Mouse (Mus musculus) olfactory bulb, adult 2 months (tissue): ENCODE data around the gene Sprr2b. TPM values are rescaled to one million over a fixed set of nuclear protein-coding genes. Genes with fewer than 3 reads are reported as not detected.
"Not testable (repeated sequence)": the region's sequence is repeated elsewhere in the genome, so short reads cannot be mapped to it uniquely, and the experiment has no call there.

Source experiments
- H3K27ac ChIP-seq: fragments of 200-500 bp; 2 replicates; pipeline ENCODE4 v1.5.1; 2012; ENCODE audit warnings: low read depth, low read length; ENCODE audit not compliant: insufficient read depth
- H3K4me1 ChIP-seq: fragments of 200-500 bp; 2 replicates; pipeline ENCODE4 v1.6.1; 2012; ENCODE audit warnings: low read length; ENCODE audit not compliant: control insufficient read depth, insufficient read depth
- H3K4me3 ChIP-seq: fragments of 200-500 bp; 2 replicates; pipeline ENCODE4 v1.5.1; 2012; ENCODE audit warnings: mild to moderate bottlenecking, low read depth, low read length, moderate library complexity; ENCODE audit not compliant: insufficient read depth
- CTCF ChIP-seq: fragments of 200-500 bp; IDR thresholded peaks from 2 replicates; pipeline ENCODE4 v1.5.1; 2012; ENCODE audit warnings: low read depth, mild to moderate bottlenecking, low read length, moderate library complexity; ENCODE audit not compliant: insufficient read depth
- POLR2A ChIP-seq: fragments of 200-500 bp; IDR thresholded peaks from 2 replicates; pipeline ENCODE4 v1.6.1; 2012; ENCODE audit warnings: mild to moderate bottlenecking, low read depth, low read length, moderate library complexity; ENCODE audit not compliant: insufficient read depth
- WGBS: fragments of 180-500 bp; shearing (Covaris S2); methylation state at CpG from one replicate; pipeline ENCODE4 v1.1.7; 2018; 5-methylcytosine and 5-hydroxymethylcytosine counted together
- polyA plus RNA-seq: library from polyadenylated mRNA; stranded (reverse); fragments of >200 nt; gene quantifications from 2 replicates; pipeline ENCODE4 v1.2.4, GENCODE M21; 2012; ENCODE audit warnings: low replicate concordance; ENCODE audit not compliant: missing spikeins, insufficient read depth, insufficient read length

The Sprr2b gene
- polyA plus RNA-seq: not detected in 2 replicates

DNA sequence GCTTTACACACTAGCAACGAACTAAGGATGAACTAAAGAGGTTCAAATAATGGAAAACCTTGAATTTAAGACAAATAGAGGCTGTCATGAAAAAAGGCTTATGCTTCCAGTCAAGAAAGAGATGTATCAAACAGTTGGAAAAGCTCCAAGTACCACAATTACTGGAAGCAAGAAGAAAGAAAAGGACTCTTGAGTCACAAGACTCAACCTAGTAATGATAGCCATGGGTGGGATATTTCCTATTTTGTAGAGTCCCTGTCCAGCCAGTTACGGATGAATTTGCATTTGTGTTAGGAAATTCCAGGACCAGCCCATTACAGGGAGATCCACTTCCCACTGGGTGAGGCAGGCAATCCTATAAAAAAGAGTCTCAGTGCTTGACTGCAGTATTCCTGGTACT lies at the start of gene Sprr2b:
TSS of gene Sprr2b (plus strand) at position 301 of the 400 bp plus-strand sequence.
- no peak for TF ChIP-seq POLR2A
- TF ChIP-seq CTCF: no peak
- WGBS: 47% methylated on average over 2 of the region's 2 CpGs

DNA sequence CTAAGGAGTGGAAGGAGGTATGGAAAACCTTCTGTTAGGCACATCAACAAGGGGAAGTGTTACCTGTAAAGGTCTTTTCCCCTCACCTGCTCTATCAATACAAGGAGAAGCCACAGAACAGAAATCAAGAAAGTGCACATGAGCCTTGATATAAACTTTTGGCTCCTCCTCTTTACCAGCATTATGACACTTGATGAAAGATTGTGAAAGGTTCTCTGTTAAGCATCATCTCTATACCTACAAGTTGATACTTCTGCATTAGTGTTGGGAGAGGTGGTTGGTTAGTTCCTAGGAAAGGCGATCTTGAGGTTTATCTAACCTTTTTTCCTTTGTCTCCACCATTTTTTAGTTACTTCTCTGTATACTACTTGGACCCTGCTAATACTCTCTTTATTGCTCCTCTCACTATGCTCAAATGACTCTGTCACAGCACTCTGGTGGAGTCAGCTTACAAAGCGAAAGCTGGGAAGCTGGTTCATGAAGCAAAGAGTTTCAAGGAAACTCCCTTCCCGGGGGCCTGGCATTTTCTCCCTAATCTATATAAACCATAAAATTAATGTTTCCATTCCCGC lies 44.9 kb upstream of the Sprr2b start:
- not testable (repeated sequence) for H3K27ac ChIP-seq, H3K4me3 ChIP-seq, H3K4me1 ChIP-seq
- no CpG with 5 or more reads among the region's 4 CpGs for WGBS

More for the DNA sequence above, at the start of gene Sprr2b:
- H3K4me1 ChIP-seq: no peaks in the 10 kb centered on the region
- H3K27ac ChIP-seq: no peak within 1 kb of the TSS
- no peak within 1 kb of the TSS for H3K4me3 ChIP-seq

DNA sequence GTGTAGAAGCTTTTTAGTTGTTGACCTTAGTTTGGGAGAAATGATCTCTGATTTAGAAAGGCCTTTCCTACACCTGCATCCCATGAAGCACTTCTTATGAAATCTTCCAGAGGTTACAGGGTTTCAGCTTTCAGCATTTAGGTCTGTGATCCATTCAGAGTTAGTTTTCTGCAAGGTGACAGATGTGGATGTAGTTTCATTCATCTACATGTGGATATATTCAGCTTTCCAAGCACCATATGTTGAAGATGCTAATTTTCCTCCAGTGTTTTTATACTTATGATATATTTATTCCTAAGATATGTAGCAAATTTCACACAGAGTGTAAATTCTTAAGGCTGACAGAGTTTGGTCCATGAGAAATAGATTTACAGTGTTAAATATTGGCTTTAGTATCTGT lies 42.9 kb upstream of the Sprr2b start:
- not testable (repeated sequence) for H3K4me3 ChIP-seq, H3K27ac ChIP-seq, H3K4me1 ChIP-seq

DNA sequence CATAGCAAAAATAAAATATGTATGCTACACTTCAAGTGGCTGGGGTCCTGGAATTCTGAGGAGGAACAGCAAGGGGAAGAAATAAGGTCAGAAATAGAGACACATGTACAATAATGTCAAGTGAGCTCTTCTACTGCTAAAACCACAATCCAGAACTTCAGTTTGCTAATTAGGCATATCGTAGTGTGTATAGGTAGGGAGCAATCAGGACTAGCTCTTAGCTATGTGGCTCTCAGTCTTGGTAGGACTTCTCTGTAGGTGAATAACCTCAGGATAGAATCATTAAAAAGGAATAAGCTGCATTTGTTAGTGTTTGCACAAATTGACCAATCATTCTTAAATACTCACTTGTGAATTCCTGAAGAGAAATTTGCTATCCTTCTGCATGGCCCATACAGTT lies 42.4 kb upstream of the Sprr2b start:
- no CpG with 5 or more reads among the region's 1 CpGs for WGBS
- not testable (repeated sequence) for H3K27ac ChIP-seq, H3K4me3 ChIP-seq, H3K4me1 ChIP-seq

DNA sequence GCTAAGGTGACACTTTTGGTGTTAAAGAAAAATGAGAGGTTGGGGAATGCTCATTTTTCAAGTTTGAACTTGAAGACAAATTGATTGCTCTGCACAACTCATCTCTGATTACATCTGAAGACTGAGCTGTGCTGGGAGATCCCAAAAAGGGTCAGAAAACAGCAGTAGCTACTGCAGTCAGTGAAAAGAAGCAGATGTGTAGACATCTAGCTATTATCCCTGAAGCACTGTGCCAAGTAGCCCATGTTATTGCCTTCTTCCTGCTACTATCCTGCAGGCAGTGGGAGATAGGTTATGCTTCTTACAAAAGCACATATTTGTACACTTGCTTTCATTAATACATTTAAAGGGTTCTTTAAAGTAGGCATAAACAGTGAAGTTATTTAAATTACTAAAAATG lies 36.8 kb upstream of the Sprr2b start:
- not testable (repeated sequence) for H3K4me3 ChIP-seq, H3K27ac ChIP-seq, H3K4me1 ChIP-seq

DNA sequence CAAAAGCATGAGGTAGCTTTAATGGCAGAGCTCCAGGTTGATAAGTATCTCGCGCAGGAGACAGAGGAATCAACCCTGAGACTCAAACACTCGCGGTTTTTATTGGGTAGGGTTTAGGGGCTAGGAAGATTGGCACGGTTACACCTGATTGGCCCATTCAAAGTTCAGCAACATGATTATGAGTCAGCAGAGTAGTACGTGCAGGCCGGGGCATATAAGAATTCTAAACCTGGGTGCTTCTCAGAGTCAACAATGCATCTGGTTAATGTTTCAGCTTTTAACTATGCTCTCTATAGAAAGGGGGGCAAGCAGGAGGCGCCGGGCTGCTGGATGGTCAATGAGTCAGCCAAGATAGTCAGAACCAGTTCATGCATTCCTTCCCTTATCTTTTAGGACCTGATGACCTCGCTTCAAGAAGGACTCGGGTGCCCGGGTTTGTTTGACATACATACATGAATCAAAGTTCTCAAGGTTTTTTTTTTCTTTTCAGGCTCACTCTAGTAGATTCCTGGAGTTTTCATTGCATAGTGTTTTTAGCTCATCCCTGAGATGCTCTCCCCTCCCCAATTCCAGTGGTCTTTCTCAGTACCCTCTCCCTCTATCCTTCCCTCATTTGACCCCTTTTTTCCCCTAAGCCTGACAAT lies 35.3 kb upstream of the Sprr2b start:
- not testable (repeated sequence) for H3K27ac ChIP-seq, H3K4me1 ChIP-seq, H3K4me3 ChIP-seq
- 88% methylated on average over 5 of the region's 12 CpGs for WGBS

DNA sequence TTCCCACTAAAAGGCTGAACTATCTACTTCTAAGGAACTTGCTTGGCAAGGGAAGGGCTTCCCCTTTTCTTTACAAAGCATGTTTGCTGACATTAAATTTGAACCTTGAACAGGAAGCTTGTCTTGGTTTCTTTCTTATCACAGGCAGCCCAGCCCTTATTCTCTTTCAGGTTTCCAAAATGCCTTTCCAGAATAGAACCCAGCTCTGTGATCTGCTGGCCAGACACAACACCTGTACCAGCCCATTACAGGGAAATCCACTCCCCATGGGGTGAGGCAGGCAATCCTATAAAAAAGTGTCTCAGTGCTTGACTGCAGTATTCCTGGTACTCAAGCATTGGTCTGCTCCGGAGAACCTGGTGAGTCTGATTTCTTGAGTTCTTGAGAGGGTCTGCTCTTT lies 31.3 kb upstream of the Sprr2b start, which contains the start of gene Sprr2a3:
TSS of gene Sprr2a3 (plus strand) at position 317 of the 400 bp plus-strand sequence.
- not testable (repeated sequence) for H3K4me3 ChIP-seq, H3K4me1 ChIP-seq
- WGBS: 94% methylated on average over 1 of the region's 1 CpGs

DNA sequence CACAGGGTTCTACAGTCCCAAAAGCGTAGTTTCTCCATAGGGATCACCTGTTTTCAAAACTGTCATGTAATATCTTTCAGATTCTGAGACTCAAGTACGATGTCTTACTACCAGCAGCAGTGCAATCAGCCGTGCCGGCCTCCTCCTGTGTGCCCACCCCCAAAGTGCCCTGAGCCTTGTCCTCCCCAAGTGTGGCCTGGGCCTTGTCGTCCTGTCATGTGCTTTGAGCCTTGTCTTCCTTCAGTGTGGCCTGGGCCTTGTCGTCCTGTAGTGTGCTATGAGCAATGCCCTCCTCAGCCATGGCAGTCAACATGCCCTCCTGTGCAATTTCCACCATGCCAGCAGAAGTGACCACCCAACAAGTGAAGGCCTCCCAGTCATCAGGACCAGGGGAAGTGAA lies 27.9 kb upstream of the Sprr2b start:
- 71% methylated on average over 3 of the region's 6 CpGs for WGBS
- not testable (repeated sequence) for H3K4me3 ChIP-seq, H3K27ac ChIP-seq, H3K4me1 ChIP-seq

More for the DNA sequence above, 31.3 kb upstream of the Sprr2b start, which contains the start of gene Sprr2a3:
- not testable (repeated sequence) for H3K27ac ChIP-seq

DNA sequence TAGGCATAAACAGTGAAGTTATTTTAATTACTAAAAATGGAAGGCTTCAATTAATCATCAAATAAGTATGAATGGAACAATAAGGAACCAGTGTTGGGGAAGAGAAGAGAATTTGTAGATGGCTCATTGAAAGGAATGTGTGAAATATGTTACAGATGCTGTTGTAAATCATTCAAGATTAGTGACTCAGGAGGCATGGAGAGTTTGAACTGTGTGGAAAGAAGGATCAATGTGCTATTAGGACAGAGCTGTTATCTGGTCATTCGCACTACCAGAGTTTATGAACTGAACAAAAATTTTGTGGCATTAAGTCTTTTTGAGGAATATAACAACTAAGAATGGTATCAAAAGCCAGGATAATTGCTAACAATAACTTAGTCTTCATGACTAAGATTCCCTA lies 9.0 kb upstream of the Sprr2b start:
- WGBS: 98% methylated on average over 1 of the region's 1 CpGs
- TF ChIP-seq CTCF (no peak), POLR2A (no peak)
- Histone ChIP-seq H3K27ac (no peak overlapping the region), H3K4me3 (no peak overlapping the region), H3K4me1 (no peaks in the 10 kb centered on the region)

DNA sequence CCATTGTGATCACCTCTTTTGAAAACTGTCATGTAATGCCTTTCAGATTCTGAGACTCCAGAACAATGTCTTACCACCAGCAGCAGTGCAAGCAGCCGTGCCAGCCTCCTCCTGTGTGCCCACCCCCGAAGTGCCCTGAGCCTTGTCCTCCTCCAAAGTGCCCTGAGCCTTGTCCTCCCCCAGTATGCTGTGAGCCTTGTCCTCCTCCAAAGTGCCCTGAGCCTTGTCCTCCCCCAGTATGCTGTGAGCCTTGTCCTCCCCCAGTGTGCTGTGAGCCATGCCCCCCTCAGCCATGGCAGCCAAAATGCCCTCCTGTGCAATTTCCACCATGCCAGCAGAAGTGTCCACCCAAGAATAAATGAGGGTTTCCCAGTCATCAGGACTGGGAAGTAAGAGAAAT lies 964 bp downstream of the Sprr2b start:
- 60% methylated on average over 2 of the region's 2 CpGs for WGBS

DNA sequence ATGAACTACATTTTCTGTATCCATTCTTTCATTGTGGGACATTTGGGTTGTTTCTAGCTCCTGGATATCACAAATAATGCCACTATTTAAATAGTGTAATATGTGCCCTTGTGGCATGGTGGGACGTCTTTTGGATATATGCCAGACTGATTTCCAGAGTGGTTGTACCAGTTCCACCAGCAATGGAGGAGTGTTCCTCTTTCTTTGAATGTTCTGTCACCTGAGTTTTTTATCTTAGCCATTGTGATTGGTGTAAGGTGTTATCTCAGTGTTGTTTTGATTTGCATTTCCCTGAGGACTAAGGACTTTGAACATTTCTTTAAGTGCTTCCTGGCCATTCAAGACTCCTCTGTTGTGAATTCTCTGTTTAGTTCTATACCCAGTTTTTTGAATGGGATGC lies 19.9 kb downstream of the Sprr2b start:
- no peak overlapping the region for H3K27ac ChIP-seq
- TF ChIP-seq CTCF (no peak), POLR2A (no peak)
- 69% methylated on average over 1 of the region's 1 CpGs for WGBS
- H3K4me1 ChIP-seq: no peaks in the 10 kb centered on the region
- H3K4me3 ChIP-seq: no peak overlapping the region

More for the DNA sequence above, 964 bp downstream of the Sprr2b start:
- TF ChIP-seq POLR2A: no peak
- TF ChIP-seq CTCF: no peak
- Histone ChIP-seq H3K27ac (no peak overlapping the region), H3K4me1 (no peaks in the 10 kb centered on the region), H3K4me3 (no peak overlapping the region)
